Mouse (Mus musculus): ENCODE data around the gene Gm29735. TPM values are rescaled to one million over a fixed set of nuclear protein-coding genes. Genes with fewer than 3 reads are reported as not detected.
"Not testable (repeated sequence)": the region's sequence is repeated elsewhere in the genome, so short reads cannot be mapped to it uniquely, and the experiment has no call there.

Gm29735 gene
- not detected for total RNA-seq (2018; cell fraction: chromatin; rRNA removed)
- not detected for total RNA-seq (2018; cell fraction: cytosol; rRNA removed)
- not detected for total RNA-seq (2018; cell fraction: nucleus; rRNA removed)
- not detected in 3 replicates for polyA plus RNA-seq (2018)

- WGBS (ENCODE audit: missing documents), result 33% methylated on average over 2 of the region's 2 CpGs
- H3K79me2 ChIP-seq (ENCODE audit: inconsistent target); H3K27ac ChIP-seq: not testable (repeated sequence)
Observed at GRCm38 (mm10) chr7:142157013-142157412, at the start of gene Gm29735. Gene Gm29735, minus strand, starts transcription at chr7:142157113.

DNA sequence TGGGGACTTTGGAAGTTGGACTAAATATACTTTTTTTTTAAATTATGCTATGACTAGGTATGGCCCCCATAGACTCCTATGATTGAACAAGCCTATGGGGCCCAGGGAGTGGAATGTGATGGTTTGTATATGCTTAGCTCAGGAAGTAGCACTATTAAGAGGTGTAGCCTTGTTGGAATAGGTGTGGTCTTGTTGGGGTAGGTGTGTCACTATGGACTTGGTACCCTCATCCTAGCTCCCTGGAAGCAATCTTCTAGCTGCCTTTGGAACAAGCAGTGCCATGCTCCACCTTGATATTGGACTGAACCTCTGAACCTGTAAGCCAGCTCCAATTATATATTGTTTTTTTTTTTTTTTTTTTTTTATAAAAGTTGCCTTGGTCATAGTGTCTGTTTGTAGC is 48.6 kb upstream of the Gm29735 start:
- no peaks in the 10 kb centered on the region for H3K79me2 ChIP-seq (ENCODE audit: inconsistent target)
- H3K36me3 ChIP-seq (ENCODE audit: inconsistent target), result no peaks in the 10 kb centered on the region
- no peak overlapping the region for H3K4me3 ChIP-seq (ENCODE audit: inconsistent target)
- no peak overlapping the region for H3K27ac ChIP-seq

More at GRCm38 (mm10) chr7:142157013-142157412, at the start of gene Gm29735:
- H3K4me3 ChIP-seq (ENCODE audit: inconsistent target); H3K36me3 ChIP-seq (ENCODE audit: inconsistent target): not testable (repeated sequence)

- Histone ChIP-seq H3K36me3 (ENCODE audit: inconsistent target) (no peaks in the 10 kb centered on the region), H3K4me3 (ENCODE audit: inconsistent target) (no peak within 1 kb of the TSS), H3K79me2 (ENCODE audit: inconsistent target) (no peaks in the 10 kb centered on the region), H3K27ac (no peak within 1 kb of the TSS)
- WGBS (ENCODE audit: missing documents), result 69% methylated on average over 1 of the region's 1 CpGs
Observed at GRCm38 (mm10) chr7:142201064-142201463, 44.2 kb upstream of the Gm29735 start, which contains the start of gene Krtap5-3. Gene Krtap5-3, plus strand, starts transcription at chr7:142201364.

DNA sequence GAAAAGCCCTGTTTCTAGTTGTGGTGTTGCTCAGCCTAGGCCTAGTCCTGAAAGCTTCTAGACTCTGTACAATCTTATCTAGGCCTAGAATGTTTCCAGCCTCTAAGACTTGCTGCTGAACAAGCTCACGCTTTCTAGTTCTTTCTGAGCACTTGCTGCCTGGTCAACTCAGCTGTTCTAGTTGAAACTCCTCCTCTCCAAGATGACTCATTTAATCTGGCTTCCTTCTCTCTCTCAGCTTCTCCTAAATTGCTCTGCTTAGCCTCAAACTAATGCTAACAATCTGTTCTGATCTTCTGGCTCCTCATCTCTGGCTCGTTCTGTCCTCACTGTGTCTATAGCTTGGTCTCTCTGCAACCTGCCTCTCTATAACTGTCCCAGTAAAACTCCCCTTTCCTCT is 41.8 kb upstream of the Gm29735 start:
- H3K79me2 ChIP-seq (ENCODE audit: inconsistent target), result no peaks in the 10 kb centered on the region
- 60% methylated on average over 2 of the region's 2 CpGs for WGBS (ENCODE audit: missing documents)
- no peak overlapping the region for H3K27ac ChIP-seq
- H3K36me3 ChIP-seq (ENCODE audit: inconsistent target), result no peaks in the 10 kb centered on the region
- H3K4me3 ChIP-seq (ENCODE audit: inconsistent target), result no peak overlapping the region

DNA sequence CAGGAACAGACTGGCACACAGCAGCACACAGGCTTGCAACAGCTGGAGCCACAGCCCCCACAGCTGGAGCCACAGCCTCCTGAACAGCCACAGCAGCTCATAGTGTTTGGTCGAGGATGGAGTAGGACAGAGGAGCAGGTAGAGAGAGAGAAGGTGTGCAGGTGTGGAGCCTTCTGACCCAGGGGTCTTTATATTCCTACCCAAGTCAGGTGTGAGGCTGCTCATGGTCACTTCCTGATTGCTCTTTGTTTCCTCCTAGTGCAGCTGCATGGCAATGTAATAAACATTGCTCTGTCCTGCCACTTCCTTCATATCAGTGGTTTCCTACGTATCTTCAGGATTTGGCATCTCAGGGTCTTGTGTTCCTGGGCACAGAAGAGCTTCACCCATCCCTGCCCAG is 33.4 kb upstream of the Gm29735 start, which contains the start of gene Gm10153:
Gene Gm10153, minus strand, starts transcription at position 101 of the 400 bp plus-strand sequence.
- 24% methylated on average over 2 of the region's 2 CpGs for WGBS (ENCODE audit: missing documents)
- H3K36me3 ChIP-seq (ENCODE audit: inconsistent target), result no peaks in the 10 kb centered on the region
- H3K27ac ChIP-seq, result no peak within 1 kb of the TSS
- H3K79me2 ChIP-seq (ENCODE audit: inconsistent target), result no peaks in the 10 kb centered on the region
- H3K4me3 ChIP-seq (ENCODE audit: inconsistent target), result no peak within 1 kb of the TSS

- Histone ChIP-seq H3K27ac (no peak overlapping the region), H3K36me3 (ENCODE audit: inconsistent target) (no peaks in the 10 kb centered on the region), H3K79me2 (ENCODE audit: inconsistent target) (no peaks in the 10 kb centered on the region), H3K4me3 (ENCODE audit: inconsistent target) (no peak overlapping the region)
- 82% methylated on average over 2 of the region's 2 CpGs for WGBS (ENCODE audit: missing documents)
Observed at GRCm38 (mm10) chr7:142188156-142188555, 31.2 kb upstream of the Gm29735 start.

GRCm38 (mm10) chr7:142181021-142181420 is 24.1 kb upstream of the Gm29735 start:
- 63% methylated on average over 1 of the region's 1 CpGs for WGBS (ENCODE audit: missing documents)
- no peak overlapping the region for H3K4me3 ChIP-seq (ENCODE audit: inconsistent target)
- H3K27ac ChIP-seq, result no peak overlapping the region

GRCm38 (mm10) chr7:142178685-142179084 is 21.8 kb upstream of the Gm29735 start:
- Histone ChIP-seq H3K27ac (no peak overlapping the region), H3K36me3 (ENCODE audit: inconsistent target) (no peaks in the 10 kb centered on the region), H3K4me3 (ENCODE audit: inconsistent target) (no peak overlapping the region), H3K79me2 (ENCODE audit: inconsistent target) (no peaks in the 10 kb centered on the region)
- WGBS (ENCODE audit: missing documents), result 93% methylated on average over 1 of the region's 1 CpGs

More at GRCm38 (mm10) chr7:142181021-142181420, 24.1 kb upstream of the Gm29735 start:
- Histone ChIP-seq H3K79me2 (ENCODE audit: inconsistent target) (no peaks in the 10 kb centered on the region), H3K36me3 (ENCODE audit: inconsistent target) (no peaks in the 10 kb centered on the region)

- H3K79me2 ChIP-seq (ENCODE audit: inconsistent target); H3K36me3 ChIP-seq (ENCODE audit: inconsistent target); H3K27ac ChIP-seq; H3K4me3 ChIP-seq (ENCODE audit: inconsistent target): not testable (repeated sequence)
Observed at GRCm38 (mm10) chr7:142175905-142176304, 19.0 kb upstream of the Gm29735 start, which contains the start of gene Krtap5-2. Gene Krtap5-2, minus strand, starts transcription at chr7:142176005.

DNA sequence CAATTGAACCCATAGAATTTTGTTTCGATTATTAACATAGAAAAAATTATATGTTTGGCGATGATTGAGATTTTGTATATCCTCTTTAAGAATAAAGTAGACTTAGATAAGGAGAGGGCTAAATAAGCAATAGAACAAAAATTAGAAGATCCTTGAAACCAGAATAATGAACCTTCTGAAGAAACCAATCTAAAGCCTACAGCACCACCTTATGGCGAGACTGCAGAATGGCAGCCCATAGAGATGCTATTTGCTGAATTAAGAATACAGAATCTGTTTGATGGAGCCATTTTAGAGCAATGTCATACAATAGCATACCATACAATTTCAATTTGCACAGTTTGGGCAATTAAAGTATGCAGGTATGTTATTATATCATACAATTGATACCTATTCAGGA is 12.9 kb upstream of the Gm29735 start:
- Histone ChIP-seq H3K36me3 (ENCODE audit: inconsistent target) (no peaks in the 10 kb centered on the region), H3K27ac (no peak overlapping the region), H3K4me3 (ENCODE audit: inconsistent target) (no peak overlapping the region), H3K79me2 (ENCODE audit: inconsistent target) (no peaks in the 10 kb centered on the region)
- WGBS (ENCODE audit: missing documents), result 48% methylated on average over 3 of the region's 3 CpGs

GRCm38 (mm10) chr7:142165639-142166038 is 8.7 kb upstream of the Gm29735 start, which contains the start of gene Gm4553:
Gene Gm4553, minus strand, starts transcription at chr7:142165739.
- not testable (repeated sequence) for H3K79me2 ChIP-seq (ENCODE audit: inconsistent target); H3K36me3 ChIP-seq (ENCODE audit: inconsistent target); H3K27ac ChIP-seq; H3K4me3 ChIP-seq (ENCODE audit: inconsistent target)

GRCm38 (mm10) chr7:142159366-142159765 is 2.5 kb upstream of the Gm29735 start:
- WGBS (ENCODE audit: missing documents), result 98% methylated on average over 3 of the region's 3 CpGs
- Histone ChIP-seq H3K27ac (no peak overlapping the region), H3K36me3 (ENCODE audit: inconsistent target) (no peaks in the 10 kb centered on the region)

DNA sequence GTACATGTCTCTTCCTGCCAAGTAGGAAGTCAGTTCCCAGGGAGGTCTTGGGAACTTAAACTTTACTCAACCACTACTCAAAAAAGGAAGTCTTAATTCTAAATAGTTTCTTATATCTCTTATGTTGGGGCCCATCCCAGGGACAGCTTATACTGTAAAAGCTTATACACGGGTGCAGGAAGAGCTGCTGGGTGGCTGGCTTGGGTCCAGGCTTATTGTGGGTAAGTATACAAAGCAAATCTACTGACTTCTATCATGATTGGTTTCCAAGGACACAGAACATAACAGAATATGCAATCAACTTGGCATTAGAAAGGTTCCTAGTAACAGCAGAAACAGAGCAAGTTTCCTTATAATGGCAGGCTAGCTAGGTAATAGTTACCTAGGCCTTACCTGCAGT is 1.6 kb downstream of the Gm29735 start:
- Histone ChIP-seq H3K36me3 (ENCODE audit: inconsistent target) (no peaks in the 10 kb centered on the region), H3K4me3 (ENCODE audit: inconsistent target) (no peak overlapping the region), H3K79me2 (ENCODE audit: inconsistent target) (no peaks in the 10 kb centered on the region), H3K27ac (no peak overlapping the region)
- 0% methylated on average over 1 of the region's 1 CpGs for WGBS (ENCODE audit: missing documents)

More at GRCm38 (mm10) chr7:142159366-142159765, 2.5 kb upstream of the Gm29735 start:
- Histone ChIP-seq H3K4me3 (ENCODE audit: inconsistent target) (no peak overlapping the region), H3K79me2 (ENCODE audit: inconsistent target) (no peaks in the 10 kb centered on the region)

GRCm38 (mm10) chr7:142152191-142152590 is 4.7 kb downstream of the Gm29735 start:
- H3K4me3 ChIP-seq (ENCODE audit: inconsistent target), result no peak overlapping the region
- no peaks in the 10 kb centered on the region for H3K79me2 ChIP-seq (ENCODE audit: inconsistent target)
- WGBS (ENCODE audit: missing documents), result 93% methylated on average over 4 of the region's 4 CpGs
- no peak overlapping the region for H3K27ac ChIP-seq
- H3K36me3 ChIP-seq (ENCODE audit: inconsistent target), result no peaks in the 10 kb centered on the region

DNA sequence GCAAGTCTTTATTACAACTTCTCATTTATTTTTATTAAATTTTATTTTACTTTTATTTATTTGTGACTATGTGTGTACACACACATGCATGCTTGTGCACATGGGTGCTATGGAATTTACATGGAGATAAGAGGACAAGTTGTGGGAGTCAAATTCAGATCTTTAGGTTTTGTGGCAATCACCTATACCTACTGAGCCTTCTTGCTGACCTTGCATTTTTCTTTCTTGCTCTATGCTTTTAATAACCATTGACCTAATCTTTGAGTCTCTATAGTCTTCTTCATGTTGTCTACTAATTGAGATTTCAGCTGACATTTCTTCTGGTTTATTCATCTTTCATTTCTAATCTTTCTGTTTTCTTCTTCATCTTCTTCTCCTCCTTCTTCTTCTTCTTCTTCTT is 8.3 kb downstream of the Gm29735 start:
- Histone ChIP-seq H3K4me3 (ENCODE audit: inconsistent target) (no peak overlapping the region), H3K36me3 (ENCODE audit: inconsistent target) (no peaks in the 10 kb centered on the region), H3K27ac (no peak overlapping the region), H3K79me2 (ENCODE audit: inconsistent target) (no peaks in the 10 kb centered on the region)

GRCm38 (mm10) chr7:142146033-142146432 is 10.9 kb downstream of the Gm29735 start:
- H3K36me3 ChIP-seq (ENCODE audit: inconsistent target), result no peaks in the 10 kb centered on the region
- no peak overlapping the region for H3K27ac ChIP-seq
- no peaks in the 10 kb centered on the region for H3K79me2 ChIP-seq (ENCODE audit: inconsistent target)
- 0% methylated on average over 1 of the region's 1 CpGs for WGBS (ENCODE audit: missing documents)
- no peak overlapping the region for H3K4me3 ChIP-seq (ENCODE audit: inconsistent target)
